Mouse (Mus musculus) MN1 (cell line): ENCODE results near the gene Mrpl11.
"Not testable (repeated sequence)": the region's sequence is repeated elsewhere in the genome, so short reads cannot be mapped to it uniquely, and the experiment has no call there.

Experiments
- DNase-seq: peaks from one replicate; pipeline ENCODE4 v3.0.0-alpha.2; 2016; ENCODE audit warnings: low spot score

Gene Mrpl11

GRCm38 (mm10) chr19:4992904-4993303, 31.0 kb downstream of the Mrpl11 start:
- DNase-seq: peak; percentile 75

DNA sequence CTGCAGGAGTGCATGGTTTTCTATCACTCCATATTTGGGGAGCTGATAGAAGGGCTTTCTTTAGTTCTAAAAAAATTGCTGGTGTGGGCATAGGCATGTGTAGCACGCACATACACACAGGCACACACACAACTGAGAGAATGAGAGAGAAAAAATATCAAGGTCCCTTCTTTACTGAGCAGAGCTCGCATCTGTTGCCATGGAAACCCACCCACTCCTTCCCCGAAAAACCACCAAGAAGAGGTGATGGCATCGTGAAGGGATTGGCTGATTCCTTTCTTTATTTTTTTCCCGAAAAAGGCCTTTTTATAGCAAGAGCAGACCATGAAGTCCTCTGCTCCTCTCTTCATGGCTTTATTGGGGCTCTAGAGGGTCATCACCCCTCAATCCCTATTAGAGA, 32.1 kb downstream of the Mrpl11 start:
- no peak for DNase-seq

GRCm38 (mm10) chr19:4999445-5000140, 37.6 kb downstream of the Mrpl11 start:
- no peak for DNase-seq

DNA sequence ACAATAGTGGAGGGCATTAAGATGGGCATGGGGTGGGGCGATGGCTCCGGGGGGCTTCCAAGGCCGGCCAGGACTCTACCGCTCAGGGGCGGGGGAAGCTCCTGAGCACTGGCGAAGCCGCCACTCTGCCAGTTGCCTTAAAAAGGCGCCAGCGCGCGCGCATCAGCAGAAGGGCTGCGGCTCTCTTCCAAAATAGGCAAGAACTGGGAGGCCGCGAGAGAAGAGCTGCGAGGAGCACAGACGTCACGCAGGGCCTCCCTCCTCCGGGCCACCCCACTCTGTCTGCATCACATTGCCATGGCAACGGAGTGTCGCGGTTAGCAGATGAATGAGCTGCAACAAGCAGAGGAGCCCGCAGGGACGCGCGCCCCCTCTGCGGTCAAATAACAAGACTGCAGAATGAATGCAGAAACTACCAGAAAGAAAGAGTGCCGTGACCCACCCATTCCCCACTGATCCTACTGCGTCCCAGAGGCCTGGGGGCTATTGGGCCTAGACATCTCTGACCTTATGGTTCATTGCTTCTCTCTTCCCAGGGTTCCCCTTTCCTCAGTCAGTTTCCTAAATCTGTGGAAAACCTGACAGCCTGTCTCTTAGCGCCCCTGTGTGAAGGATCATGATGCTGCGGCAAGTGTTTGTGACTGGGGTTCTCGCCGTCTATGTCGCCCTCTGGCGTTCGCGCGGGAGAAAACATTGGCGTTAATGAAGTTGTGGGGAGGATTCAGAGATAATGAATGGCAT, 39.9 kb downstream of the Mrpl11 start:
- DNase-seq: peak; percentile 90

DNA sequence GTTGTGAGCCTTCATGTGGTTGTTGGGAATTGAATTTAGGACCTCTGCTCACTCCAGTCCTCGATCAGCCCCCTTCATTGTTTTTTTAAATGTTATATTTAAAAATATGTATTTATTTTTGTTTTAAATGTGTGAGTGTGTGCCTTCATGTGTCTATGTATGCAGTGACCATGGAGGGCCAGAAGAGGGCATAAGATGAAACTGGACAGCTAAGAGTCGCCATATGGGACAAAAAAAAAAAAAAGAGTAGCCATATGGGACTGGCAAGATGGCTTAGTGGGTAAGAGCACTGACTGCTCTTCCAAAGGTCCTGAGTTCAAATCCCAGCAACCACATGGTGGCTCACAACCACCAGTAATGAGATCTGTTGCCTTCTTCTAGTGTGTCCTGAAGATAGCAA, 41.7 kb downstream of the Mrpl11 start:
- not testable (repeated sequence) for DNase-seq

DNA sequence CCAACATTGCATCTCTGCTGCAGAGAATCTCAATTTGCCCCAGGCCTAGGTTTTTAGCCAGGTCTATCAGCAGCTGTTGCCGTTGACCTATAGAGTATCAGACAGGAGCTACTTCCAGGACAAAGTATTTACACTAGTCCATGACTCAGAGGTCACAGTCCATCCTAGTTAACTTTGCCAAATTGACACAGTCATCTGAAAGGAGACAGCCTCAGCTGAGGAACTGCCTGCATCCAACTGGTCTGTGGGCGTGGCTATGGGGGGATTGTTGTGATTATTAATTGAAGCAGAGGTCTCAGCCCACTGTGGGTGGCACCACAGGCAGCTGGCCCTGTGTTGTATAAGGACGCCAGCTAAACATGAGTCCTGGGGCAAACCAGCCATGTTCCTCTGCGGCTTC, 43.0 kb downstream of the Mrpl11 start:
- DNase-seq: no peak

- peak; percentile 31 for DNase-seq
Observed at GRCm38 (mm10) chr19:5013138-5013537, 51.2 kb downstream of the Mrpl11 start.

DNA sequence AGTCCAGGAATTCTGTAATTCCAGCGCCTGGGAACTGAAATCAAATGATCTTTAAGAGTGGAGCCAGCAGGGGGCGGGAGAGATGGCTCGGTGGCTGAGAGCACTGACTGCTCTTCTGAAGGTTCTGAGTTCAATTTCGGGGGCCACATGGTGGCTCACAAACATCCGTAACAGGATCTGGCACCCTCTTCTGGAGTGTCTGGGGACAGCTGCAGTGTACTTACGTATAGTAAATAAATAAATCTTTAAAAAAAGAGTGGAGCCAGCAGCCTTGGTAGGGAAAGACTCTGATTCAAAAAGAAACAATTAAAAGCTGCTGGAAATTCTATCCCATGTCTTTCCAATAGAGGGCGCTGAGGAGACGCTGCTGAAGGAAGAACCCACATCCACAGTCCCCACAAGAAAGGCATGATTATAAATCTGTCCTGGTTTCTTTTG, 53.0 kb downstream of the Mrpl11 start:
- peak; percentile 63 for DNase-seq

DNA sequence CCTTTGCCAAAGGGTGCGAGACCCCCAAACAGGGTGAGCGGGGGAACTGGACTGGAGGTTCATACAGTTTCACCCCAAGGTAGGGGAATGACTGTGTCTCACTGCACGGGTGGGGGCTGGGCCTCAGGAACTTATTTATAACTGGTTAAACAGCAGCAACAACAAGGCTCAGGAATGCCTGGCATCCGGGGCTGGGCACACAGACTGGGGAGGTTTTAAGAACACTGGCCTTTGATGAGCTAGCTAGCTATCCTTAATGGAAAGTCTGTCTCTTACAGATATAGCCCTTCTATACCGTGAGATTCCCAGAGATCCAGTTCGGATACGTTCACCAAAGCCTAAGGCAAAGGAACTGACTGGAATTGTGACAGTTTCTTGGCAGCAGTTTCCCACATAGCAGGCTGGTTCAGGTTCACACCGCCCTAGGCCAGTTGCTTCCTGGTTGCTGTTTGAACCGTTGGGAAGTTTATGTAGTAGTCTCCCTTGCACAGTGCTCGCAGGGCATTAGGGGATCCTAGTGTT, 54.3 kb downstream of the Mrpl11 start:
- peak; percentile 23 for DNase-seq
